Mouse (Mus musculus) adrenal gland, adult 18-20 months (tissue): ENCODE data around the gene Ifih1. TPM values are rescaled to one million over a fixed set of nuclear protein-coding genes. Genes with fewer than 3 reads are reported as not detected.

Experiments
- DNase-seq, 2 experiments: peaks; one replicate each; pipeline ENCODE4 v3.0.0; 2021 to 2022; ENCODE audit warnings: low spot score in 2 of 2
- total RNA-seq, 2 experiments: library from RNA; stranded (reverse); gene quantifications; 1 replicate in 1 of 2; 2 replicates in 1 of 2; pipeline ENCODE4 v1.2.3; 2021

Ifih1 gene
- total RNA-seq, 2 experiments from 2014 or later = 8.4 to 10.0 TPM

DNA sequence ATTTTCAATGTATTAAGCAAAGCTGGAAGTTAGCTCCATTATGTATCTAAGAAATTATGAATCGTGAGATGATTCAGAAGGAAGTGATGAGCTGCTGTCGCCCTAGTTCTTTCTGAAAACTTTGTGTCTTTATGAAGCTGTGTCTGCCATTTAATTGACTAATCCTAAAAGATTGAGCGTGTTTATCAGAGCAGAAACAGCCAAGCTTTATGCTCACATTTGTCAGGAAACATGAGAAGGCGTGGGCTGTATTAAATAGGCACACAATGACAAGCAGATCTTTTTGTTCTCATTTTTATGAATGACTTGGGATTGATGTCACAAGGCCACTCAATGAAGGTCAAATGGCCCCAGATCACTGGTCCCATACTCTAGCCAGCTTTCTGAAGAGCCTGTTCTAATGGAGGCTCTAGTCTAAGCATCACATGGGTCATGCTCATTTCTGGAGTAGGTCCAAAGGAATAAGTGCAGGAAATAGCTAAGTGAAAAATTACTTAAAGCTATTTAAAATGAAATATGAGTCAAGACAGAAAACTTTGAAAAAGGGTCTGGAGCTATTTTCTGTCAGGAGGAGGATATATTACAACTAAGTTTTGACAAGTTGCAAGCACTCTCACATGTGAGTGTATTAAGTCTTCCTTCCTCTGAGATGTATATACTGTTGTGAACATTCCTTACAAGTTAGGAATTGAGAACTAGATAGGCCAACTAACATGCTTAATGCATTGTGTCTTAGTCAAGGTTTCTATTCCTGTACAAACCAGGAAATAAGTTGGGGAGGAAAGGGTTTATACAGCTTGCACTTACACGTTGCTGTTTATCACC, 83.2 kb downstream of the Ifih1 start:
- DNase-seq = no peak

- DNase-seq = no peak
These were observed 88.6 kb downstream of the Ifih1 start for GRCm38 (mm10) chr2:62557417-62557816.

DNA sequence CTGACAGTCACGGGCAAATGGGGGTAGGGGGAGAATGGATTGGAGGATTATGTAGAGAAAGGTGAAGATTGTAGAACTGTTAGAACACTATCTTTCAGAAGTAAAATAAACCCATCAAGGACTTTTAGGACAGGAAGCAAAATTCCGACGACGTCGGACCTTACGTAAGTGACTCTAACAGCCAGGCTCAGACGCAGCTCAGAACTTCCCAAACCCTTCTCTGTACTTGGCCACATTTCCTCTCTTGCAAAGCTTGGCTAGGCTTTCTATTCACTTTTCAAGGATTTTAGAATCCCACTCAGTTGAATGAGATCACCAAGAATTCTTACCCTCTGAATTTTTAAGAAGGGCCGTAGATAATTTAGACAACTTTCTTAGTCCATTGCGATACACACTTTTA, 89.7 kb downstream of the Ifih1 start:
- no peak for DNase-seq

- DNase-seq = no peak
These were observed 96.4 kb downstream of the Ifih1 start for GRCm38 (mm10) chr2:62549659-62550058.

DNA sequence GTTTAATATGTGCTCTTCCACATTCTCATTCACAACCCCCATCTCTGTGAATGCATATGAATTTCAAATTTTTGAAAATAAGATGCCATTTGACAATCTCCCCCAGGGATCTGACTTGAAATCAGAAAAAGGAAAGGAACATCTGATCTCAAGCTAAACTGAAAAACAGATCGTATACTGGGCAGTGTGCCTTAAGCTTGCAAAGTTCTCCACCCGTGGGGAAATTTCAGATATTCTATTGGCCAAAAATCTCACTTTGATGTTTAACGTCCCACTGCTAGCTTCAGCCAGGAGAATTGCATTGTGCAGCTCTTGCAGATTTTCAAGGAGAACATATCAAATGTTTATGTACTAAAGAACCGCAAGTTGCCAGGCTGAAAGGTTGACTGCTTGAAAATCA, 96.9 kb downstream of the Ifih1 start:
- no peak for DNase-seq

GRCm38 (mm10) chr2:62548104-62548503, 98.0 kb downstream of the Ifih1 start:
- DNase-seq = no peak

Other genes with a start within 250 kb of the Ifih1 start
- 1 to 10 TPM; 2.0 to 4.4 TPM for gene Dpp4, start 234.0 kb downstream of the Ifih1 start, total RNA-seq
- gene Gcg, start 162.6 kb downstream of the Ifih1 start, total RNA-seq = not detected
- 1 to 10 TPM; 2.1 to 3.2 TPM for gene Fap, start 72.2 kb downstream of the Ifih1 start, total RNA-seq
- gene Gca, start 18.0 kb upstream of the Ifih1 start, total RNA-seq = 1 to 10 TPM; 1.7 to 3.3 TPM